Mouse (Mus musculus) kidney, postnatal 10 days (tissue): ENCODE measurements around the gene Scgb2a2.
"Not testable (repeated sequence)": the region's sequence is repeated elsewhere in the genome, so short reads cannot be mapped to it uniquely, and the experiment has no call there.

Source experiments
- DNase-seq: peaks from one replicate; pipeline ENCODE4 v3.0.0; 2021; ENCODE audit warnings: mixed read lengths

Gene Scgb2a2

DNA sequence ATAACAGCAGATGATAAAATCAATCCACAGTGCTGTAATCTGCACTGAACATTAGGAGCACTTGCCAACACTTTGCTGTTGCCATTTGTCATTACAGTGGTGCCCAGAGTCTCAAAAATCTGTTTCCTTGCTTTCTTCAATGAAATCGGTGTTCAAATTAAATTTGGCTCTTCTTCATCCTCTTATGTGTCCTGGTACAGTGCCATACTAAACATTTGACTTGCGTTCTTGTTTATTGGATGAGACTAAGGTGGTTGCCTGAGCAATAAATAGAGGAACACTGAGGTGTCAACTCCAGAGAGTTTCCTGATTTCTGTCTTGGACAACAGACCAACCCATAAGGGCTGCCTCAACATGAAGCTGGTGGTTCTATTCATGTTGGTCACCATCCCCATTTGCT, at the start of gene Scgb2a2:
Scgb2a2 (plus strand) TSS at position 301 of the 400 bp plus-strand sequence.
- DNase-seq, result no peak

DNA sequence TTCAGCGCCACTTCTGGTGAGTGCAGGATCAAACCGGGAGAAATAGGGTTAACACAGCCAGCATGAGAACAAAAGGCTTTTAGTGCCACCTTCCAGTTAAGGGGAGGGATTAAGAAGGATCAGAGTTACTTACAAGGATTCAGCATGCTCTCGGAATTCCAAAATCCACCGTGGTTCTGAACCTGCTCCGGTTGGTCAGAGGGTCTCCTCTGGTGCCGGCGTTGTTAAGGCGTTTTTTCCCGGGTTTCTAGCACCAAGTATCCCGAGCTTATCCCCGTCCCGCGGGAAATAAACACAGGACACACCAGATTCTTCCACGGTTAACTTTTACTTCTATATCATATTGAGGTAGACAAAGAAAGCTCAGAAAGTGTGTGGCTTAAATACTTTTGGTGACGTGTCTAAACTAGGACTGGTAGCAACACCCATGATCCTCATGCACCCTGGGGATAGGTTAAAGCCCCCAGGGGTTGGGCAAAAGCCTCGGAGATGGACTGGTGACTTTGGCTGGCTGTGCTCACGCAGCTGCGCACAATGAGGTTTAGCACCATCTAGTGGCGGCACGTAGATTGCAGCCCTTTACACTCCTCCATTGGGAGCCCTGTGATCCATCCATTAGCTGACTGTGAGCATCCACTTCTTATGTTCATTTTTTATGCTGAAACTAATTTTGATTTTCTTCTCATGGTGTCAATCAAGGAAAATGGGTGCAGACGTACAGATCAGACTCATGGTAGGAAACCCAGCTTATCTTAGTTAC, 10.6 kb upstream of the Scgb2a2 start:
- DNase-seq, result peak; percentile 77

- no peak for DNase-seq
These were observed 10.0 kb upstream of the Scgb2a2 start for GRCm38 (mm10) chr19:9837341-9837715.

- not testable (repeated sequence) for DNase-seq
These were observed 2.2 kb downstream of the Scgb2a2 start for GRCm38 (mm10) chr19:9849368-9850075.

DNA sequence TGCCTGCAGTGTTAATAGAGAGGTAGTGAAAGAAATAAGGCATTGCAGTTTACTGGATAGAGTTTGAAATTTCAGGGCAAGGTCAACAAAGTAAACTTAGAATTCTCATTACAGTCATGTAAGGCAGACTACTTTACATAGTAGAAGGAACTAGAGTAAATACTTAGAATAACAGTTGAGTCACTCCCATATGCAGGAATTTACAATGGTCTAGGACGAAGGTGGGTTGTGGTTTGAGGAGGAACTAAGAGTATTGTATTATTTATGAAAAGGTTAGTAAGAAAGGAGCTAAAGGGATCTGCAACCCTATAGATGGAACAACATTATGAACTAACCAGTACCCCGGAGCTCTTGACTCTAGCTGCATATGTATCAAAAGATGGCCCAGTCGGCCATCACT, 13.5 kb downstream of the Scgb2a2 start:
- not testable (repeated sequence) for DNase-seq

- no peak for DNase-seq
These were observed 17.5 kb downstream of the Scgb2a2 start for GRCm38 (mm10) chr19:9864856-9865255.

GRCm38 (mm10) chr19:9865466-9865865, 18.1 kb downstream of the Scgb2a2 start:
- DNase-seq, result no peak

GRCm38 (mm10) chr19:9878186-9878835, 30.9 kb downstream of the Scgb2a2 start:
- no peak for DNase-seq

GRCm38 (mm10) chr19:9886348-9886747, 39.0 kb downstream of the Scgb2a2 start:
- no peak for DNase-seq

DNA sequence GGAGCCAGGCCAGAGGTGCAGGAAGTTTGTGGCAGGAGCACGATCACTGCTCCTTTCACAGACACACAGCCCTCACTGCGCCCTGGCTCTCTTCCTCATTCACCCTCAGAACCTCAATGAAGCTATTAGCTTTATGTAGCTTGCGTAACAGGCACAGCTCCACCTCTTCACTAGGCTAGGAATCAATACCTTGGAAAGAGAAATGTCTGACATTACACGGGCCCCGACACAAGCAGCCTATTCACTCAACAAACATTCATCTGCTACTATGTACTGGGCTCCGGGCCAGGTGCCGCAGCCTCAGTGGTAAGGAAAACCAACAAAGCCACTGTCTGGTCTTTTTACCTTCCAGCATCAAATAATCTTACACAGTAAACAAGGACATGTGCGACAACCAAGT, 39.4 kb downstream of the Scgb2a2 start:
- no peak for DNase-seq

- DNase-seq, result no peak
These were observed 48.7 kb downstream of the Scgb2a2 start for GRCm38 (mm10) chr19:9896067-9896466.

DNA sequence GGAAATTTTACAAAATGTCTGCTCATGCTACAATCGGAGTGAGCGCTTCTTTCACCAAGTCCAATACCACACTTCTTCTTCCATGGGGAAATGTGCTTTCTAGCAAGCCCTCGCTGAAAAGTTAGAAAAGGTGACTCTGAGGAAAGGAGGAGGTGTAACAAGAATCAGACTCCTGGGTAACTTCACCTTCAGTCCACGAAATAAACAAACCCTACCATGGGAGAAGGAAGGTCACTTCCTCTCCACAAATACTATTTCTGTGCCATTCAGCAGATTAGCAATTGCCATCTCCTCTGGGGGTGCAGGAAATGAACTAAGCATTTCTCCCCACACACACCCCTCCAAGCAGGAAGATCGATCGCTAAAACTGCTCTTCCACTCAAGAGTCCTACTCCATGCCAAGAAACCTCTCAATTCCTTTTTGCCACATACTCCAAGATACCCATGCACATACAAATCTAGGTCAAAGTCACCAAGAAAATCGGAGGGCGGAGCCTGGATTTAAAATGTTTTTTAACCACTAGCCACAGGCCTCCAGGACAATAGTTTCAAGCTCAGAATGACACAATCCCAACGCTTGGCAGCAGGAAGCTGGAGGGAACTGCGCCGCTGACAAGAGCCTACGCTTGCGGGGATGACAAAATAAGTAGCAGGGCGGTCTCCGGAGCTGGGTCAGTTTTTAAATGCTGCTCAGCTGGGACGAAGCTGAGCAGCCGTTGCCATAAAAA, 51.1 kb downstream of the Scgb2a2 start:
- DNase-seq, result peak; percentile 29

DNA sequence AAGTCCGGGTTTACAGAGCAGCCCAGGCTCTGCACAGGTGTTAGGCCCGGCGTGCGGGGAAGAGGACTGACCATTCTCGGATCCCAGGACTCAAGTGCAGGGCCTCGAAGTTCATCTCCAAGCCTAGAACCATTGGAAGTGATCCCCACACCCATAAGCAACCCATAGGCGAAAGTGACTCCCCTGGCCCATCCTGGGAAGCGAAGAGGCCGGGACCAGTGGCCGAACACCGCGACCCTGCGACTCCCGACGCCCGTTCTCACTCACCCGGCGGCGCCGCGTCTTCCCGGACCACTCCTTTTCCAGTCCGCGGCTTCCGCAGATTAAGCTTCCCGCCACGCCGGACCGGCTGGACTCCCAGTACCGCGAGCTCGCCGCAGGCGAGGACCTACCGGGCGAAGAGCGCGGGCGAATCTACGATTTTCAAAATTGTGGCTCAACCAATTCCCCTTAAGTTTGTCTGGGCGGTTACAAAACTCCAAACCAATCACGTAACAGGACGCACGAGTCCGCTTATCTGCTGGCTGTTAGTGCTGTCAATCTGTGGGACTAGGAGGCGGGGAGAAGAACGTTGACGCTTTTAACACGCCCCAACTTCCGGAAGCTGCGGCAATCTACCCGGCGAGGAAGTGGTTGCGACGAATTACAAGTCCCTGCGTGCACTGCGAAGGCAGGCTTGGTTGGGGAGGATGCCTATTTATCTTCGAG, 51.9 kb downstream of the Scgb2a2 start, which contains the start of gene Incenp:
Incenp (minus strand) TSS at position 480 of the 708 bp plus-strand sequence.
- peak; percentile 94 for DNase-seq

DNA sequence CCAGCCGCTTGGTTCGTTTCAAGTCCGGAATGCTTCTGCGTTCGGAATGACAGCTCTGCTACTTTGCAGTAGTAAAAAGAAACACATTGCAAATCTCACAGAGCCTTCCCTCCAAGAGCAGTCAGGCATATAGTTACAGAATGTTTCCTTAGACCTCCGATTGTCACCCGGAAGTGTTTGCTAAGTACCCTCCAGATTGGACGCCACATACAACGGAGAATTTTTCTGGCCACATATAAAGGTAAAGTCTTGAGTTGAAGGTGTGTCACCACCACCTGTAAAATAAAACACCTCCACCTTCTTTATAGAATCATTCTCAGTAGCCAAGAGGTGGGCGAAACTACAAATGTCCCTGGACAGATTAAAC, 52.4 kb downstream of the Scgb2a2 start:
- DNase-seq, result no peak

GRCm38 (mm10) chr19:9900696-9901095, 53.3 kb downstream of the Scgb2a2 start:
- not testable (repeated sequence) for DNase-seq
